Mouse (Mus musculus) liver, embryonic 14.5 days (tissue): Measurements from ENCODE around the gene Klrb1b.

Experiments used
- CTCF ChIP-seq: IDR thresholded peaks from 2 replicates; pipeline ENCODE4 v1.5.1; 2016; ENCODE audit warnings: antibody characterized with exemption, low read depth, control low read depth
- EP300 ChIP-seq: IDR thresholded peaks from 2 replicates; pipeline ENCODE4 v1.6.1; 2016; ENCODE audit warnings: antibody characterized with exemption, low read depth

- TF ChIP-seq CTCF (no peak), EP300 (no peak)
Measured at GRCm38 (mm10) chr6:128847401-128847800, 21.3 kb upstream of the Klrb1b start.
